Mouse (Mus musculus): ENCODE measurements at regions not wholly inside any gene's neighbourhood (a gene's known extent, or its start where the extent isn't known, plus 50 kb on each side); places are given as distances from the start of the nearest gene placed in this dataset.

DNA sequence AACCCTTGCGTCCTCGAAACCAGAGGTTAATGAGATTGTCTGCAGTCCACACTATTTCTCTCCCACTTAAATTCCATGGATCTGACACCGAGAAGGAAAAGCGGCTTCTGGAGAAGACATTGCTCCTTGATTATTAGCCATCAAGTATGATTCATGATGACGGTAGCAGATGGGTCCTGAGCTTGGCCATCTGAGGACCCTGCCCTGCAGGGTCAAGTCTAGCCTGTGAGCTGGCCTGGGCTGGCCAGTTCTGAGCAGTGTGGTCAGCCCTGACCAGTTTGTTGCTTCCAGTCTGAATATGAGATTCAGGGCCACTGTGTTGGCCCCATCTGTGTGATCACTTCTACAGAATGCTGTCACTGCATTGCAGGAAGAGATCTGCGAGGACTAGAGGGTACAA, 1275.9 kb upstream of the A1bg start:
- TF ChIP-seq CTCF (IDR thresholded peaks at IDR 0.05; ENCODE audit: low read depth) (no peak), EP300 (IDR thresholded peaks at IDR 0.05; ENCODE audit: low read depth) (no peak)
